8 mouse cellular contexts compared by ENCODE assay signal in genomic region chr10:120883069-120883415, GRCm38 (mm10). TPM values are rescaled to one million over a fixed set of nuclear protein-coding genes. Genes with fewer than 3 reads are reported as not detected.
DNase-seq lines count a peak whose midpoint lies in the region; ATAC-seq and TF ChIP-seq lines count a peak whose summit lies in the region.

No protein-coding gene starts in this region.

- TF ChIP-seq CTCF in heart, adult 2 months (IDR thresholded peaks at IDR 0.05): no peak

- H3K9ac ChIP-seq in heart, adult 2 months (ENCODE audit: low read depth, low read length): no peak overlapping the region; the same call in 1 of the 2 replicates
- peak overlapping the region; percentile 67 for H3K9ac ChIP-seq in hindbrain, embryonic 13.5 days

- H3K27ac ChIP-seq in heart, adult 2 months: peak overlapping the region; percentile 55
- peak overlapping the region; percentile 66 for H3K27ac ChIP-seq in hindbrain, embryonic 13.5 days

- H3K9me3 ChIP-seq in hindbrain, embryonic 13.5 days: 0 out of 2 replicates have a peak, but pooled peaks cover 1% of the 10 kb centered on the region

- WGBS in heart, adult 2 months: 8% methylated on average over 7 of the region's 7 CpGs
- WGBS in hindbrain, embryonic 13.5 days: 1% methylated on average over 7 of the region's 7 CpGs

- DNase-seq in heart, adult 2 months: no peak
- DNase-seq in heart, postnatal 25 days (ENCODE audit: low spot score): no peak
- DNase-seq in MEL-GATA-1-ER (ENCODE audit: extremely low read depth, low read depth): peak; percentile 16
- no peak for DNase-seq in urinary bladder, postnatal 10 days (ENCODE audit: low spot score)
- no peak for DNase-seq in left cerebral cortex, adult 8-10 months (ENCODE audit: low spot score in 2 of 2)
- no peak for DNase-seq in cerebellum, adult 11 months

- no peak for TF ChIP-seq EP300 in heart, adult 2 months (IDR thresholded peaks at IDR 0.05; ENCODE audit: insufficient read depth, low read depth, low read length)

- TF ChIP-seq POLR2A in heart, adult 2 months (IDR thresholded peaks at IDR 0.05; ENCODE audit: insufficient read depth, low read depth, low read length): no peak

- peaks cover 5% of the 10 kb centered on the region for H3K79me2 ChIP-seq in heart, adult 2 months (replicated peaks; ENCODE audit: control insufficient read depth, insufficient read depth, low read length)

- peak overlapping the region; percentile 81 for H3K4me2 ChIP-seq in hindbrain, embryonic 13.5 days

- ATAC-seq in hindbrain, embryonic 13.5 days (ENCODE audit: low FRiP score): peak; percentile 49; the same call in 1 of the 2 replicates
- ATAC-seq in megakaryocyte-erythroid progenitor cell, adult 5-6 weeks (replicated peaks; ENCODE audit: low FRiP score, low TSS enrichment, poor library complexity, severe bottlenecking): 0 out of 2 replicates have a peak, but pooled peaks have one; percentile 30

- no peaks in the 10 kb centered on the region for H3K27me3 ChIP-seq in heart, adult 2 months (ENCODE audit: control insufficient read depth, insufficient read depth, low read length)
- H3K27me3 ChIP-seq in hindbrain, embryonic 13.5 days: no peaks in the 10 kb centered on the region

- peaks cover 19% of the 10 kb centered on the region for H3K36me3 ChIP-seq in heart, adult 2 months (ENCODE audit: control insufficient read depth, insufficient read depth, low read length)
- no peaks in the 10 kb centered on the region for H3K36me3 ChIP-seq in hindbrain, embryonic 13.5 days

- intact Hi-C loops in heart, adult 2 months (cut with DNase I): no loop called here
- intact Hi-C loops in heart, postnatal 25 days (cut with DNase I): no loop called here

- H3K4me3 ChIP-seq in heart, adult 2 months: peak overlapping the region; percentile 35
- peak overlapping the region; percentile 43 for H3K4me3 ChIP-seq in hindbrain, embryonic 13.5 days

- peaks cover 16% of the 10 kb centered on the region for H3K4me1 ChIP-seq in heart, adult 2 months (ENCODE audit: control insufficient read depth, insufficient read depth, low read length)
- H3K4me1 ChIP-seq in hindbrain, embryonic 13.5 days (replicated peaks): peaks cover 21% of the 10 kb centered on the region

RNA-seq across cellular contexts. Expression of gene Msrb3, which starts 15.9 kb away (rescaled TPM):
- 10 to 100 TPM; 88.7 to 92.5 TPM for total RNA-seq in heart, adult 2 months (2021)
- polyA plus RNA-seq in heart, adult 2 months (2012; rRNA removed): 53.5 and 86.5 TPM in 2 replicates
- 100 to 1,000 TPM; 101 to 106 TPM for total RNA-seq in heart, postnatal 25 days (2021)
- 2.3 and 2.6 TPM in 2 replicates for polyA plus RNA-seq in hindbrain, embryonic 13.5 days (2015; fragmentation: Nextera tagmentation; extraction: Ambion mirVana)
- 0.37 TPM in 1 of 2 replicates, not detected in the other for total RNA-seq in megakaryocyte-erythroid progenitor cell, adult 5-6 weeks (2014; fragmentation: Nextera tagmentation)
- total RNA-seq in megakaryocyte-erythroid progenitor cell, adult 5-6 weeks (2017): 0.88 TPM in 1 of 2 replicates, not detected in the other
- total RNA-seq in left cerebral cortex, adult 8-10 months (2022): 1 to 10 TPM; 5.4 to 6.6 (median 6.2) TPM

Comparison
In these comparisons a context has a peak if more than half of its experiments do, and no peak if none do; other contexts are left out.
1. RNA of gene Msrb3, which starts 15.9 kb away (total RNA-seq): 101 to 106 TPM in heart, postnatal 25 days and 88.7 to 92.5 TPM in heart, adult 2 months; 5.4 to 6.6 TPM in left cerebral cortex, adult 8-10 months and 0.37 to 0.88 TPM in megakaryocyte-erythroid progenitor cell, adult 5-6 weeks; every median in the first group is over 10 times any median in the second.